Mouse (Mus musculus) brown adipose tissue, adult 24 weeks (tissue): ENCODE results near the gene Zfp91. TPM values are rescaled to one million over a fixed set of nuclear protein-coding genes. Genes with fewer than 3 reads are reported as not detected.
"Not testable (repeated sequence)": the region's sequence is repeated elsewhere in the genome, so short reads cannot be mapped to it uniquely, and the experiment has no call there.

Experiments used
- H3K27ac ChIP-seq: fragments of 200-500 bp; replicated peaks from 2 replicates; pipeline ENCODE4 v1.5.1; 2012; ENCODE audit warnings: low read depth, mild to moderate bottlenecking, low read length
- H3K4me1 ChIP-seq: fragments of 200-500 bp; 2 replicates; pipeline ENCODE4 v1.6.1; 2012; ENCODE audit warnings: low read length, mixed read lengths; ENCODE audit not compliant: control insufficient read depth, insufficient read depth, insufficient read length
- H3K4me3 ChIP-seq: fragments of 200-500 bp; 2 replicates; pipeline ENCODE4 v1.5.1; 2012; ENCODE audit warnings: low read depth, mild to moderate bottlenecking, low read length, moderate library complexity; ENCODE audit not compliant: insufficient read depth
- polyA plus RNA-seq: library from polyadenylated mRNA; stranded (reverse); fragments of >200 nt; gene quantifications from 2 replicates; pipeline ENCODE4 v1.2.4, GENCODE M21; 2012; ENCODE audit not compliant: missing spikeins, insufficient read depth, insufficient read length

Gene Zfp91
- polyA plus RNA-seq, 1 experiment: 111 TPM

- no peak overlapping the region for H3K4me3 ChIP-seq
- H3K27ac ChIP-seq: no peak overlapping the region
- no peaks in the 10 kb centered on the region for H3K4me1 ChIP-seq
These were observed 36.3 kb downstream of the Zfp91 start for GRCm38 (mm10) chr19:12759656-12760055.

- Histone ChIP-seq H3K4me3 (no peak overlapping the region), H3K27ac (no peak overlapping the region), H3K4me1 (no peaks in the 10 kb centered on the region)
These were observed 36.9 kb downstream of the Zfp91 start for GRCm38 (mm10) chr19:12758936-12759478.

- Histone ChIP-seq H3K4me3 (no peak overlapping the region), H3K27ac (no peak overlapping the region), H3K4me1 (no peaks in the 10 kb centered on the region)
These were observed 39.6 kb downstream of the Zfp91 start for GRCm38 (mm10) chr19:12756286-12756685.

GRCm38 (mm10) chr19:12731950-12732349 is 64.0 kb downstream of the Zfp91 start:
- Histone ChIP-seq H3K4me3 (no peak overlapping the region), H3K27ac (no peak overlapping the region), H3K4me1 (no peaks in the 10 kb centered on the region; the same call in 1 of the 2 replicates)

GRCm38 (mm10) chr19:12731036-12731435 is 64.9 kb downstream of the Zfp91 start:
- Histone ChIP-seq H3K4me3 (no peak overlapping the region), H3K27ac (no peak overlapping the region), H3K4me1 (no peaks in the 10 kb centered on the region; the same call in 1 of the 2 replicates)

- H3K4me1 ChIP-seq: no peaks in the 10 kb centered on the region
- no peak overlapping the region for H3K27ac ChIP-seq
- no peak overlapping the region for H3K4me3 ChIP-seq
These were observed 70.1 kb downstream of the Zfp91 start for GRCm38 (mm10) chr19:12725851-12726250.

GRCm38 (mm10) chr19:12722308-12722707 is 73.6 kb downstream of the Zfp91 start:
- Histone ChIP-seq H3K4me3 (no peak overlapping the region), H3K4me1 (no peaks in the 10 kb centered on the region), H3K27ac (no peak overlapping the region)

- H3K27ac ChIP-seq, H3K4me1 ChIP-seq, H3K4me3 ChIP-seq: not testable (repeated sequence)
These were observed 74.3 kb downstream of the Zfp91 start for GRCm38 (mm10) chr19:12721596-12721995.

GRCm38 (mm10) chr19:12720919-12721318 is 75.0 kb downstream of the Zfp91 start:
- H3K4me3 ChIP-seq, H3K27ac ChIP-seq: not testable (repeated sequence)

GRCm38 (mm10) chr19:12720463-12720862 is 75.5 kb downstream of the Zfp91 start:
- Histone ChIP-seq H3K4me3 (no peak overlapping the region), H3K27ac (no peak overlapping the region), H3K4me1 (no peaks in the 10 kb centered on the region)

More at GRCm38 (mm10) chr19:12720919-12721318, 75.0 kb downstream of the Zfp91 start:
- not testable (repeated sequence) for H3K4me1 ChIP-seq

GRCm38 (mm10) chr19:12719189-12719588 is 76.7 kb downstream of the Zfp91 start:
- Histone ChIP-seq H3K27ac (no peak overlapping the region), H3K4me3 (no peak overlapping the region)

More at GRCm38 (mm10) chr19:12719189-12719588, 76.7 kb downstream of the Zfp91 start:
- no peaks in the 10 kb centered on the region for H3K4me1 ChIP-seq

Other genes with a start within 250 kb of the Zfp91 start
- gene Gm4952, start 196.2 kb downstream of the Zfp91 start, polyA plus RNA-seq: not detected in 2 replicates
- gene Glyat, start 162.8 kb downstream of the Zfp91 start, polyA plus RNA-seq: not detected in 2 replicates
- gene Olfr1442, start 125.7 kb downstream of the Zfp91 start, polyA plus RNA-seq: not detected in 2 replicates
- not detected in 2 replicates for gene Olfr1443, start 118.0 kb downstream of the Zfp91 start, polyA plus RNA-seq
- gene Keg1, start 100.3 kb downstream of the Zfp91 start, polyA plus RNA-seq: not detected in 2 replicates
- 1.8 and 2.6 TPM in 2 replicates for gene Cntf, start 30.5 kb downstream of the Zfp91 start, polyA plus RNA-seq
- gene Lpxn, start 67 bp upstream of the Zfp91 start, polyA plus RNA-seq: 0.67 and 1.2 TPM in 2 replicates
- not detected in 2 replicates for gene Gm5244, start 50.6 kb upstream of the Zfp91 start, polyA plus RNA-seq
- not detected in 2 replicates for gene Olfr1444, start 61.2 kb upstream of the Zfp91 start, polyA plus RNA-seq
- not detected in 2 replicates for gene Olfr1445, start 87.7 kb upstream of the Zfp91 start, polyA plus RNA-seq
- gene Olfr1446, start 97.4 kb upstream of the Zfp91 start, polyA plus RNA-seq: not detected in 2 replicates
- gene Olfr1447, start 107.6 kb upstream of the Zfp91 start, polyA plus RNA-seq: not detected in 2 replicates
- gene Olfr1448, start 128.3 kb upstream of the Zfp91 start, polyA plus RNA-seq: not detected in 2 replicates
- gene Olfr1449, start 134.7 kb upstream of the Zfp91 start, polyA plus RNA-seq: not detected in 2 replicates
- gene Olfr1450, start 154.1 kb upstream of the Zfp91 start, polyA plus RNA-seq: not detected in 2 replicates
- not detected in 2 replicates for gene Olfr1451, start 198.9 kb upstream of the Zfp91 start, polyA plus RNA-seq
- gene Olfr1453, start 232.2 kb upstream of the Zfp91 start, polyA plus RNA-seq: not detected in 2 replicates